Mouse (Mus musculus) kidney, adult 2 months (tissue): Measurements from ENCODE around the gene Chrna1.

Source experiments
- CTCF ChIP-seq: fragments of 200-500 bp; conservative IDR thresholded peaks from 2 replicates; pipeline ENCODE4 v1.5.1; 2011; ENCODE audit warnings: low read depth, mild to moderate bottlenecking, control low read depth, low read length, moderate library complexity, mixed read lengths; ENCODE audit not compliant: insufficient read depth, insufficient read length
- POLR2A ChIP-seq: fragments of 200-500 bp; IDR thresholded peaks from one replicate; pipeline ENCODE4 v1.6.1; 2011; ENCODE audit warnings: low read depth, low read length, control low read depth

DNA sequence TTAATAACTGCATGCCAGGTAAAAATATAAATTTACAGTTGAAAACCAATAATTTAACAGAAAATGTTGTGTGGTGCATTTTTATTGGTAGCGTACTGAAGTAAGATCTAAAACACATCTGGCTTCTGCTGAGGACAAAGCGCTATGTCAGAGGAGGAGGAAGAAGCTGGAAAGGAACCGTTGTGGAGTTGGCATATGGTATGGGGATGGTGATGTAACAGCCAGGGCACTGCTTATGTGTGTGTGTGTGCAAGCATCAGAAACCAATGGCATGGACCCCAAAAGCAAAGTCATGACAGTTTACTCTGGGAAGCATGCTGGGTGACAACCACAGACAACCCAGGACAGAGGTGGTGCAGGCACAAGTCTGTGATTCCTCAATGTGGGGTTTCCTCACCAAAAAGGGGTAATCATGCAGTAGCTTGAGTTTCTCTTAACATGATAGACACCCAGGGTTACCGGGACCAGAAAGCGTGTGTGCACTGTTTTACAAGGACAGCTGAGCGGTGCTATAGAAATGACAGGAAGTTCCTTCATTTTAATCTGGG lies 32.3 kb upstream of the Chrna1 start:
- TF ChIP-seq POLR2A (no peak), CTCF (no peak)
